Comparison of ENCODE assay signal across 31 mouse cellular contexts in the genomic region with DNA sequence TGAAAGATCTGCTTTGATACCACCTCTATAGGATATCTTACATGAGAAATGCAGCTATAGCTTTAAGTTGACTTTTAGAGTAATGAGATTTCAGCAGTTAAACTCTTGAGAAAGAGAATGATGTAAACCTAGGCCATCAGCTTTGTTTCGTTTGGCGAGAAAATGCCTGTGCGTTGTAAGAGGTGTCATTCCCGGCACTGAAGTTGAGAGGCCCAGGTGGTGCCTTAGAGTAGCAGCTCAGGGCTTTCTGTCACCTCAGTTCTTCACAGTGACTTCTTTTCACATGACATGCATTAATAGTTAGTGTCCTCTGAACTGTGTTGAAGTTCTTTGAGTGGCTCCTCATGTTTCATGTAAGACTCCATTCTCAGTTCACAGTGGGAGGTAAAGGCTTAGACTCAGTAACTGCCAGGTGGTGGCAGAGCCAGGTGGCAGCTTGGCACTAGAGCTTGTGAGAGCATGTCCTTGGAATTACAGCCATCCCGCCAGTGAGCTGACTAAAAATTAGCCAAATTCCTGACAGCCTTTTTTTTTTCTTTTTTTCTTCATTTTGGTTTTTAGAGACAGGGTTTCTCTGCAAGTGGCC.
DNase-seq lines count a peak whose midpoint lies in the region; ATAC-seq and TF ChIP-seq lines count a peak whose summit lies in the region.
"Had no signal": no experiment of that assay in that cellular context is flagged by ENCODE, and none has a peak within 500 bp of the region (broad histone marks: within the 10 kb centered on the region; RNA-seq: fewer than 3 reads in every experiment).

No protein-coding gene starts in this region.

- no peak overlapping the region for H3K4me3 ChIP-seq in heart, embryonic 13.5 days
- peak overlapping the region; percentile 41 for H3K4me3 ChIP-seq in testis, adult 2 months (ENCODE audit: control insufficient read depth, low read depth, low read length)
- H3K4me3 ChIP-seq in liver, embryonic 12.5 days, result no peak overlapping the region
- H3K4me3 ChIP-seq: forebrain, embryonic 10.5 days; forebrain, embryonic 15.5 days; heart, adult 2 months; hindbrain, embryonic 12.5 days; intestine, embryonic 15.5 days; liver, embryonic 15.5 days; midbrain, embryonic 12.5 days; myocyte; neural tube, embryonic 12.5 days; stomach, embryonic 15.5 days had no signal

- DNase-seq in cerebellum, postnatal 14 days, result peak; percentile 24 to 44
- no peak for DNase-seq in cerebellum, postnatal 4 days (ENCODE audit: low spot score in 2 of 2)
- DNase-seq in heart, adult 8-10 months (ENCODE audit: low spot score), result no peak
- no peak for DNase-seq in testis, postnatal 14 days (ENCODE audit: low spot score)
- DNase-seq: adrenal gland, postnatal 10 days; cerebellum, adult 11-12 months; gastrocnemius, postnatal 25 days; heart, adult 2 months; heart, postnatal 14 days; kidney, adult 2 months; kidney, postnatal 36 days; layer of hippocampus, postnatal 36 days; left cerebral cortex, postnatal 4 days; liver; lung, embryonic 14.5 days; thymus, adult 18-20 months; thymus, postnatal 25 days had no signal

- TF ChIP-seq POLR2A in testis, adult 2 months (IDR thresholded peaks at IDR 0.05; ENCODE audit: control insufficient read depth, low read depth, low read length), result no peak

- TF ChIP-seq CTCF in testis, adult 2 months (IDR thresholded peaks at IDR 0.05; ENCODE audit: control insufficient read depth, insufficient read depth, insufficient replicate concordance, low read depth, low read length), result no peak

- H3K36me3 ChIP-seq in heart, embryonic 13.5 days, result peaks cover 31% of the 10 kb centered on the region
- H3K36me3 ChIP-seq in testis, adult 2 months (ENCODE audit: control insufficient read depth, insufficient read depth, low read length), result no peaks in the 10 kb centered on the region
- peaks cover 8% of the 10 kb centered on the region for H3K36me3 ChIP-seq in liver, embryonic 12.5 days
- H3K36me3 ChIP-seq: forebrain, embryonic 15.5 days; G1E; intestine, embryonic 15.5 days; liver, embryonic 15.5 days; midbrain, embryonic 12.5 days; stomach, embryonic 15.5 days had no signal

- no peaks in the 10 kb centered on the region for H3K9me3 ChIP-seq in heart, embryonic 13.5 days
- H3K9me3 ChIP-seq in liver, embryonic 12.5 days (replicated peaks), result no peaks in the 10 kb centered on the region
- H3K9me3 ChIP-seq: forebrain, embryonic 10.5 days; forebrain, embryonic 15.5 days; G1E; hindbrain, embryonic 12.5 days; intestine, embryonic 15.5 days; liver, embryonic 15.5 days; midbrain, embryonic 12.5 days; neural tube, embryonic 12.5 days; stomach, embryonic 15.5 days had no signal

- 0 out of 2 replicates have a peak overlapping the region, but pooled peaks have one; percentile 10 for H3K27ac ChIP-seq in heart, embryonic 13.5 days (replicated peaks)
- H3K27ac ChIP-seq in testis, adult 2 months (ENCODE audit: control insufficient read depth, insufficient read depth, low read depth, low read length), result no peak overlapping the region
- H3K27ac ChIP-seq in liver, embryonic 12.5 days, result no peak overlapping the region
- H3K27ac ChIP-seq: forebrain, embryonic 10.5 days; forebrain, embryonic 15.5 days; heart, adult 2 months; hindbrain, embryonic 12.5 days; hindbrain, postnatal 0 days; intestine, embryonic 15.5 days; liver, embryonic 15.5 days; midbrain, embryonic 12.5 days; neural tube, embryonic 12.5 days; stomach, embryonic 15.5 days had no signal

- peaks cover 49% of the 10 kb centered on the region for H3K4me1 ChIP-seq in heart, embryonic 13.5 days
- peaks cover 4% of the 10 kb centered on the region; the same call in 1 of the 2 replicates for H3K4me1 ChIP-seq in testis, adult 2 months (ENCODE audit: control insufficient read depth, insufficient read depth, low read length)
- no peaks in the 10 kb centered on the region for H3K4me1 ChIP-seq in liver, embryonic 12.5 days
- H3K4me1 ChIP-seq: forebrain, embryonic 15.5 days; intestine, embryonic 15.5 days; liver, embryonic 15.5 days; midbrain, embryonic 12.5 days; neural tube, embryonic 12.5 days had no signal

- H3K27me3 ChIP-seq in heart, embryonic 13.5 days (replicated peaks), result no peaks in the 10 kb centered on the region
- H3K27me3 ChIP-seq in testis, adult 2 months (ENCODE audit: control insufficient read depth, insufficient read depth, low read length), result no peaks in the 10 kb centered on the region
- no peaks in the 10 kb centered on the region for H3K27me3 ChIP-seq in liver, embryonic 12.5 days (replicated peaks)
- H3K27me3 ChIP-seq: forebrain, embryonic 15.5 days; hindbrain, embryonic 12.5 days; intestine, embryonic 15.5 days; liver, embryonic 15.5 days; midbrain, embryonic 12.5 days; neural tube, embryonic 12.5 days; stomach, embryonic 15.5 days had no signal

- no peak overlapping the region for H3K4me2 ChIP-seq in heart, embryonic 13.5 days
- H3K4me2 ChIP-seq in liver, embryonic 12.5 days, result no peak overlapping the region
- H3K4me2 ChIP-seq: forebrain, embryonic 15.5 days; hindbrain, embryonic 12.5 days; intestine, embryonic 15.5 days; liver, embryonic 15.5 days; lung, embryonic 14.5 days; midbrain, embryonic 12.5 days; neural tube, embryonic 12.5 days; stomach, embryonic 15.5 days had no signal

- no peak for ATAC-seq in heart, embryonic 13.5 days (ENCODE audit: extremely low read depth, insufficient number of reproducible peaks, low FRiP score, low TSS enrichment)
- ATAC-seq in liver, embryonic 12.5 days, result no peak
- ATAC-seq: forebrain, embryonic 15.5 days; hindbrain, postnatal 0 days; intestine, embryonic 15.5 days had no signal

- 78% methylated on average over 5 of the region's 5 CpGs for WGBS in heart, embryonic 13.5 days
- WGBS in liver, embryonic 12.5 days (ENCODE audit: insufficient replicate concordance), result 78% methylated on average over 5 of the region's 5 CpGs

- H3K9ac ChIP-seq in heart, embryonic 13.5 days, result no peak overlapping the region
- H3K9ac ChIP-seq in liver, embryonic 12.5 days, result no peak overlapping the region
- H3K9ac ChIP-seq: forebrain, embryonic 15.5 days; hindbrain, embryonic 12.5 days; intestine, embryonic 15.5 days; liver, embryonic 15.5 days; lung, embryonic 14.5 days; midbrain, embryonic 12.5 days; neural tube, embryonic 12.5 days; stomach, embryonic 15.5 days had no signal

Comparison
In these comparisons a context has a peak if more than half of its experiments do, and no peak if none do; other contexts are left out.
1. DNase-seq: peak in cerebellum, postnatal 14 days (2 of 2); none in cerebellum, postnatal 4 days (0 of 2), heart, adult 8-10 months (single experiment) and testis, postnatal 14 days (single experiment).